Comparison of ENCODE assay signal across 10 mouse cellular contexts in the genomic region with DNA sequence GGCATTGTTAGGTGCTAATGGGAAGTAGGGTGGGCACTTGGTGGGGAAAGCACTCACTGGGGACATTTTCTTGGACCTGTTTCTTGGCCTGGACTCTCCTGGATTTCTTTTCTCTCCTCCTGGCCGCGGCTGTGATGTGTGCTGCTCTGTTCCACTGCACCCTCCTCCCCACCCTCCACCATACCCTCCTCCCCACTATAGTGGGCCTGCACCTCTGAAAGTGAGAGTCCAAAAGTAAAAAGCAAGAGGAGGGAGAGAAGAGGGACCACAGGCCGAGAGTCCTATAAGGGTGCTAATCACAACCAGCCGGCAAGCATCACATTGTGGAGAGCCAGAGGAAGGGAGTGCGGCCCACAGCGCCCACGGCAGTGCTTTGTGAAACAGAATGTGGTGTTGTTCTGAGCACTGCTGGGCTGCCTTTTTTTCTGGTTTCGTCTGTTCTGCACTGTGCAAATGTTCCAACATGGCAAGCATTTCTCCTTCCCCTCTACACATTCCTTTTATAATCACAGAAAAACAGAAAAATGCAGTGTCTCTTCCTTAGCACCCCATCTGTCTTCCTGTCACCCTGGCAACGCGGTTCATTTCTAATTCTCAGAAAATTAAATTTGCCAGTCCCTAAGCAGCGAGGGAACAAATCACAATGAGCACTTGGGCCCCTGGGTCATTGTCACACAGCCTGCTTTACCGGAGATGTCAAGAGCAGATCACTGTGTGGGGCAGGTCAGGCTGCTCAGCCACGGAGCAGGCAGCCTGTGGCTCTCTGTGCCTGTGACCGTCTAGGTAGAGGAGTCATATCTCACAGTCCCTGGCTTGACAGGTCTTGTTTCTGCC. TPM values are rescaled to one million over a fixed set of nuclear protein-coding genes. Genes with fewer than 3 reads are reported as not detected.
DNase-seq lines count a peak whose midpoint lies in the region; ATAC-seq and TF ChIP-seq lines count a peak whose summit lies in the region.
"Had no signal": no experiment of that assay in that cellular context is flagged by ENCODE, and none has a peak within 500 bp of the region (broad histone marks: within the 10 kb centered on the region; RNA-seq: fewer than 3 reads in every experiment).

No protein-coding gene starts in this region.

- no peaks in the 10 kb centered on the region for H3K36me3 ChIP-seq in hindbrain, embryonic 14.5 days (replicated peaks; ENCODE audit: control insufficient read depth, insufficient read depth)
- H3K36me3 ChIP-seq in limb, embryonic 11.5 days (ENCODE audit: control insufficient read depth, insufficient read depth, low read length): no peaks in the 10 kb centered on the region
- H3K36me3 ChIP-seq in kidney, embryonic 15.5 days: no peaks in the 10 kb centered on the region
- H3K36me3 ChIP-seq: liver, embryonic 13.5 days had no signal

- 38% methylated on average over 14 of the region's 14 CpGs for WGBS in hindbrain, embryonic 14.5 days
- WGBS in limb, embryonic 11.5 days: 46% methylated on average over 14 of the region's 14 CpGs
- 49% methylated on average over 14 of the region's 14 CpGs for WGBS in kidney, embryonic 15.5 days
- 29% methylated on average over 14 of the region's 14 CpGs for WGBS in cerebellum, adult 2 months

- H3K4me2 ChIP-seq in hindbrain, embryonic 14.5 days (replicated peaks): no peak overlapping the region
- no peak overlapping the region for H3K4me2 ChIP-seq in limb, embryonic 11.5 days (ENCODE audit: low read depth, severe bottlenecking)
- H3K4me2 ChIP-seq in kidney, embryonic 15.5 days: no peak overlapping the region
- H3K4me2 ChIP-seq: heart, embryonic 11.5 days; liver, embryonic 13.5 days had no signal

- no peaks in the 10 kb centered on the region for H3K27me3 ChIP-seq in hindbrain, embryonic 14.5 days (ENCODE audit: control insufficient read depth, insufficient read depth, low read length)
- no peaks in the 10 kb centered on the region for H3K27me3 ChIP-seq in limb, embryonic 11.5 days (ENCODE audit: control insufficient read depth, insufficient read depth, low read length)
- H3K27me3 ChIP-seq in kidney, embryonic 15.5 days: no peaks in the 10 kb centered on the region
- no peaks in the 10 kb centered on the region for H3K27me3 ChIP-seq in cerebellum, adult 2 months (ENCODE audit: control insufficient read depth, insufficient read depth, low read length)
- H3K27me3 ChIP-seq: liver, embryonic 13.5 days had no signal

- peak; percentile 63 for DNase-seq in lung, postnatal 10 days
- no peak for DNase-seq in lung, postnatal 14 days
- peak; percentile 38 for DNase-seq in hindbrain, embryonic 14.5 days (ENCODE audit: low spot score)
- DNase-seq in limb, embryonic 11.5 days (ENCODE audit: low spot score): peak; percentile 44
- DNase-seq in right cerebral cortex, postnatal 36 days (ENCODE audit: low spot score in 2 of 2): peak; percentile 77 to 85
- no peak for DNase-seq in adrenal gland, postnatal 4 days (ENCODE audit: low spot score in 2 of 2)
- DNase-seq in cerebellum, adult 2 months: no peak
- DNase-seq: liver, embryonic 13.5 days had no signal

- TF ChIP-seq CTCF in cerebellum, adult 2 months (IDR thresholded peaks at IDR 0.05; ENCODE audit: borderline replicate concordance, insufficient read depth, low read depth, low read length): no peak

- no peaks in the 10 kb centered on the region for H3K9me3 ChIP-seq in hindbrain, embryonic 14.5 days (ENCODE audit: control insufficient read depth, low read length)
- H3K9me3 ChIP-seq in limb, embryonic 11.5 days (ENCODE audit: control insufficient read depth, low read length): no peaks in the 10 kb centered on the region
- no peaks in the 10 kb centered on the region for H3K9me3 ChIP-seq in kidney, embryonic 15.5 days (replicated peaks)
- H3K9me3 ChIP-seq: liver, embryonic 13.5 days had no signal

- H3K4me3 ChIP-seq in hindbrain, embryonic 14.5 days (replicated peaks; ENCODE audit: low read length): no peak overlapping the region
- no peak overlapping the region for H3K4me3 ChIP-seq in limb, embryonic 11.5 days (ENCODE audit: low read depth, low read length)
- no peak overlapping the region for H3K4me3 ChIP-seq in kidney, embryonic 15.5 days (replicated peaks)
- H3K4me3 ChIP-seq in cerebellum, adult 2 months (replicated peaks; ENCODE audit: insufficient read depth, low read depth, low read length): no peak overlapping the region
- H3K4me3 ChIP-seq: liver, embryonic 13.5 days had no signal

- TF ChIP-seq POLR2A in cerebellum, adult 2 months (IDR thresholded peaks at IDR 0.05; ENCODE audit: borderline replicate concordance, insufficient read depth, low read length): no peak

- H3K27ac ChIP-seq in hindbrain, embryonic 14.5 days: peak overlapping the region; percentile 65
- H3K27ac ChIP-seq in limb, embryonic 11.5 days (replicated peaks; ENCODE audit: low read depth, low read length): no peak overlapping the region; the same call in 1 of the 2 replicates
- H3K27ac ChIP-seq in kidney, embryonic 15.5 days: no peak overlapping the region
- no peak overlapping the region for H3K27ac ChIP-seq in cerebellum, adult 2 months (ENCODE audit: insufficient read depth, low read length)
- H3K27ac ChIP-seq: liver, embryonic 13.5 days had no signal

- peaks cover 16% of the 10 kb centered on the region for H3K4me1 ChIP-seq in hindbrain, embryonic 14.5 days (replicated peaks; ENCODE audit: control insufficient read depth, insufficient read depth, low read length)
- H3K4me1 ChIP-seq in limb, embryonic 11.5 days (ENCODE audit: control insufficient read depth, insufficient read depth, low read length): peaks cover 4% of the 10 kb centered on the region; the same call in 1 of the 2 replicates
- H3K4me1 ChIP-seq in kidney, embryonic 15.5 days: 0 out of 2 replicates have a peak, but pooled peaks cover 3% of the 10 kb centered on the region
- no peaks in the 10 kb centered on the region for H3K4me1 ChIP-seq in cerebellum, adult 2 months (ENCODE audit: control insufficient read depth, insufficient read depth, low read length)
- H3K4me1 ChIP-seq: liver, embryonic 13.5 days had no signal

- peak overlapping the region; percentile 39; the same call in 1 of the 2 replicates for H3K9ac ChIP-seq in hindbrain, embryonic 14.5 days
- no peak overlapping the region for H3K9ac ChIP-seq in limb, embryonic 11.5 days (ENCODE audit: low read length)
- H3K9ac ChIP-seq in kidney, embryonic 15.5 days: no peak overlapping the region
- H3K9ac ChIP-seq: liver, embryonic 13.5 days had no signal

- ATAC-seq in hindbrain, embryonic 14.5 days (ENCODE audit: low FRiP score): peak; percentile 59; the same call in 1 of the 2 replicates
- 0 out of 2 replicates have a peak, but pooled peaks have one; percentile 31 for ATAC-seq in limb, embryonic 11.5 days (ENCODE audit: insufficient number of reproducible peaks, low FRiP score, low TSS enrichment, low read depth)
- no peak for ATAC-seq in kidney, embryonic 15.5 days (replicated peaks; ENCODE audit: low FRiP score)

RNA-seq across cellular contexts. Expression of a gene that starts 29.5 kb away (rescaled TPM):
- 0.24 and 0.43 TPM in 2 replicates for polyA plus RNA-seq in hindbrain, embryonic 14.5 days (2014; fragmentation: Nextera tagmentation; extraction: Ambion mirVana)
- polyA plus RNA-seq in limb, embryonic 11.5 days (2014; fragmentation: Nextera tagmentation; extraction: Ambion mirVana): not detected in 2 replicates
- polyA plus RNA-seq in kidney, embryonic 15.5 days (2015; fragmentation: Nextera tagmentation; extraction: Ambion mirVana): 0.35 and 0.75 TPM in 2 replicates
- 10 to 100 TPM; 29.4 to 33.0 TPM for total RNA-seq in adrenal gland, postnatal 4 days (2021)
- polyA plus RNA-seq in cerebellum, adult 2 months (2012; rRNA removed): 1.6 and 1.8 TPM in 2 replicates

RNA-seq across cellular contexts. Expression of a gene that starts 43.9 kb away (rescaled TPM):
- 0.22 TPM in 1 of 2 replicates, not detected in the other for polyA plus RNA-seq in hindbrain, embryonic 14.5 days (2014; fragmentation: Nextera tagmentation; extraction: Ambion mirVana)
- polyA plus RNA-seq in limb, embryonic 11.5 days (2014; fragmentation: Nextera tagmentation; extraction: Ambion mirVana): not detected in 2 replicates
- polyA plus RNA-seq in kidney, embryonic 15.5 days (2015; fragmentation: Nextera tagmentation; extraction: Ambion mirVana): 0.73 and 2.0 TPM in 2 replicates
- 100 to 1,000 TPM; 105 to 151 TPM for total RNA-seq in adrenal gland, postnatal 4 days (2021)
- 8.5 and 10.2 TPM in 2 replicates for polyA plus RNA-seq in cerebellum, adult 2 months (2012; rRNA removed)
- polyA plus RNA-seq: heart, embryonic 11.5 days had no signal

RNA-seq across cellular contexts. Expression of a gene that starts 52.8 kb away (rescaled TPM):
- 84.7 and 87.6 TPM in 2 replicates for polyA plus RNA-seq in hindbrain, embryonic 14.5 days (2014; fragmentation: Nextera tagmentation; extraction: Ambion mirVana)
- polyA plus RNA-seq in limb, embryonic 11.5 days (2014; fragmentation: Nextera tagmentation; extraction: Ambion mirVana): 63.4 and 71.4 TPM in 2 replicates
- polyA plus RNA-seq in kidney, embryonic 15.5 days (2015; fragmentation: Nextera tagmentation; extraction: Ambion mirVana): 86.2 and 98.2 TPM in 2 replicates
- 10 to 100 TPM; 48.1 to 52.3 TPM for total RNA-seq in adrenal gland, postnatal 4 days (2021)
- 61.4 and 69.4 TPM in 2 replicates for polyA plus RNA-seq in cerebellum, adult 2 months (2012; rRNA removed)

RNA-seq across cellular contexts. Expression of a gene that starts 55.2 kb away (rescaled TPM):
- 11.7 and 12.9 TPM in 2 replicates for polyA plus RNA-seq in hindbrain, embryonic 14.5 days (2014; fragmentation: Nextera tagmentation; extraction: Ambion mirVana)
- polyA plus RNA-seq in limb, embryonic 11.5 days (2014; fragmentation: Nextera tagmentation; extraction: Ambion mirVana): 13.1 and 19.3 TPM in 2 replicates
- 17.2 and 18.4 TPM in 2 replicates for polyA plus RNA-seq in kidney, embryonic 15.5 days (2015; fragmentation: Nextera tagmentation; extraction: Ambion mirVana)
- total RNA-seq in adrenal gland, postnatal 4 days (2021): 10 to 100 TPM; 13.2 to 16.3 TPM
- 7.4 and 8.5 TPM in 2 replicates for polyA plus RNA-seq in cerebellum, adult 2 months (2012; rRNA removed)

Comparison
In these comparisons a context has a peak if more than half of its experiments do, and no peak if none do; other contexts are left out.
1. DNase-seq: peak in lung, postnatal 10 days (single experiment), hindbrain, embryonic 14.5 days (single experiment), limb, embryonic 11.5 days (single experiment) and right cerebral cortex, postnatal 36 days (2 of 2); none in lung, postnatal 14 days (single experiment), adrenal gland, postnatal 4 days (0 of 2) and cerebellum, adult 2 months (0 of 2).